Mouse (Mus musculus): ENCODE data around the gene Gpr18. TPM values are rescaled to one million over a fixed set of nuclear protein-coding genes. Genes with fewer than 3 reads are reported as not detected.
A peak's percentile ranks its signal among the peaks of the same experiment; 100 is the strongest.
"Not testable (repeated sequence)": the region's sequence is repeated elsewhere in the genome, so short reads cannot be mapped to it uniquely, and the experiment has no call there.

Gene Gpr18
- polyA plus RNA-seq, 1 experiment from 2014 or later, result 0.42 TPM

- 32% methylated on average over 8 of the region's 8 CpGs for WGBS
- peak overlapping the region; percentile 57 for H3K4me2 ChIP-seq
- no peaks in the 10 kb centered on the region for H3K36me3 ChIP-seq
- peak overlapping the region; percentile 71 for H3K4me3 ChIP-seq (replicated peaks)
- peaks cover 8% of the 10 kb centered on the region; the same call in 1 of the 2 replicates for H3K4me1 ChIP-seq
- H3K27ac ChIP-seq, result peak overlapping the region; percentile 95
- H3K27me3 ChIP-seq (replicated peaks), result no peaks in the 10 kb centered on the region
- H3K9me3 ChIP-seq, result no peaks in the 10 kb centered on the region
- no peak overlapping the region for H3K9ac ChIP-seq
- no peak for ATAC-seq (ENCODE audit: insufficient read depth, low FRiP score, low read depth)
These were observed 37.9 kb downstream of the Gpr18 start for GRCm38 (mm10) chr14:121877640-121878039.

- Histone ChIP-seq H3K9me3 (no peaks in the 10 kb centered on the region), H3K4me3 (replicated peaks) (no peak overlapping the region), H3K27me3 (replicated peaks) (no peaks in the 10 kb centered on the region), H3K36me3 (no peaks in the 10 kb centered on the region), H3K4me2 (no peak overlapping the region), H3K27ac (no peak overlapping the region), H3K9ac (no peak overlapping the region), H3K4me1 (peaks cover 8% of the 10 kb centered on the region; the same call in 1 of the 2 replicates)
- 72% methylated on average over 2 of the region's 2 CpGs for WGBS
- ATAC-seq (ENCODE audit: insufficient read depth, low FRiP score, low read depth), result no peak
These were observed 38.7 kb downstream of the Gpr18 start for GRCm38 (mm10) chr14:121876860-121877259.

DNA sequence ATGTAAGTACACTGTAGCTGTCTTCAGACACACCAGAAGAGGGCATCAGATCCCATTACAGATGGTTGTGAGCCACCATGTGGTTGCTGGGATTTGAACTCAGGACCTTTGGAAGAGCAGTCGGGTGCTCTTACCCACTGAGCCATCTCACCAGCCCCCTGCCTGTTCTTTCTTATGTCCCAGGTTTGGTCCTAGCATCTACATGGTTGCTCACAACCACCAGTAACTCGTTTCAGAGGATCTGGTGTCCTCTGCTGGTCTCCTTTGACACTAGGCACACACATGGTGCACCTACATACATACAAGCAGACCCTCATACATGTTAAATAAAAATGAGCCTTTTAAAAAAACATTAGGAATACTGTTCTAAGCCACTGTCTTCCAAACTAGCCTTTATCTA, 39.4 kb downstream of the Gpr18 start:
- H3K27ac ChIP-seq; H3K9me3 ChIP-seq; ATAC-seq (ENCODE audit: insufficient read depth, low FRiP score, low read depth); H3K4me3 ChIP-seq (replicated peaks); H3K4me2 ChIP-seq; H3K27me3 ChIP-seq (replicated peaks); H3K4me1 ChIP-seq; H3K9ac ChIP-seq; H3K36me3 ChIP-seq: not testable (repeated sequence)
- WGBS, result 76% methylated on average over 2 of the region's 2 CpGs

DNA sequence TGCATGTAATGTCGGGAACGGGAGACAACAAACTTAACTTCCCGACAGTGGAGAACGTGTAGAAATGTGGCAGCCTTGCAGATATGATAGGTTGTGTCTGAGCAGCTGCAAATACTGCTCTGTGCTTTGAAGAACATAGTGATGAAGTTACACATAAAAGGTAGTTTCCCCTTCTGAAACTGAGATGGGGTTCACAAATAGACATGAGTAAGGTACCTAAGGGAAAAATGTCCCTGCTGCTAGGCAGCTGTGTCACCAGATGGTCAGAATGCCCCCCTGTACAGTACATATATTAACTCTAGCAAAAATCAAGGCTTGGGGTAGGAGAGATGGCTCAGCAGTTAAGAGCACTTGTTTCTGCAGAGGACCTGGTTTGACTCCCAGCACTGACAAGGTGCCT, 41.9 kb downstream of the Gpr18 start:
- 81% methylated on average over 4 of the region's 4 CpGs for WGBS
- Histone ChIP-seq H3K4me1 (no peaks in the 10 kb centered on the region), H3K27ac (no peak overlapping the region), H3K9me3 (no peaks in the 10 kb centered on the region), H3K9ac (no peak overlapping the region), H3K36me3 (no peaks in the 10 kb centered on the region), H3K27me3 (replicated peaks) (no peaks in the 10 kb centered on the region), H3K4me3 (replicated peaks) (no peak overlapping the region), H3K4me2 (no peak overlapping the region)
- ATAC-seq (ENCODE audit: insufficient read depth, low FRiP score, low read depth), result no peak

DNA sequence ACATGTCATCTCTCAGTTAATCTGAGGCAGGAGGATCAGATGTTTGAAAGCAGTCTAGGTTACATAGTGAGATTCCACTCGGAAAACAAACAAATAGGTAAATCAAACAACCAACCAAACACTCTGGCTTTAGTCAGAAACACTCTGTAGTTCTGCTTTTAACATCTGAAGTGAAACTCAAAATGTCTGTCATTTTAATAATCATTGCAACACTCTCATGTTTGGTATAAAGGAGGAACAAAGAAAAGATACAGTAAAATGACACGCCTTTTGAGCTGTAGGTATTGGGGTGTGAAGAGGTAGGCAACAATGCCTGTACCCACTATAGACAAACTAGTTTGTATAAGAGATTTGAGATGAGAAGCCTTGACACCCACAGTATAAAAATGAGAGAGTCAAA, 42.4 kb downstream of the Gpr18 start:
- Histone ChIP-seq H3K27me3 (replicated peaks) (no peaks in the 10 kb centered on the region), H3K9ac (no peak overlapping the region), H3K4me1 (no peaks in the 10 kb centered on the region), H3K4me3 (replicated peaks) (no peak overlapping the region), H3K9me3 (no peaks in the 10 kb centered on the region), H3K4me2 (no peak overlapping the region), H3K27ac (no peak overlapping the region), H3K36me3 (no peaks in the 10 kb centered on the region)
- WGBS, result 59% methylated on average over 2 of the region's 2 CpGs
- ATAC-seq (ENCODE audit: insufficient read depth, low FRiP score, low read depth), result no peak

DNA sequence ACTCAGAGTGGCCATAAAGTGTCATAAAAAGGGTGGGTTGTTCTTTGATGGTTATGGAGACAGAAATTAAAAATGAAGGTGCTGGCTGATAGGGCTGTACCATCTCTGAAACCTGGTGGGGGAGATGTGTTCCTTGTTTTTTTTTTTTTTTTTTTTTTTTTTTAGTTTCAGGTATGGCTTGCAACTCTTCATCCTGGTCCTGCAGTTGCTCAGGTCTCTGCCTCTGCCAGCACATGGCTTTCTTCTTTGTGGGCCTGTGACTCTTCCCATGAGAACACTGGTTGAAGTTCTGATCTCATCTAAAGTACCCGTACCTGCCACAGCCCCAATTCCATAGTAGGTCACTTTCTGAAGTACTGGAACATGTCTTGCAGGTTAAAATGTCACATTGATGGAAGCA, 42.8 kb downstream of the Gpr18 start:
- no peak overlapping the region for H3K9ac ChIP-seq
- H3K4me1 ChIP-seq, result no peaks in the 10 kb centered on the region
- no peaks in the 10 kb centered on the region for H3K9me3 ChIP-seq
- ATAC-seq (ENCODE audit: insufficient read depth, low FRiP score, low read depth), result no peak
- H3K4me3 ChIP-seq (replicated peaks), result no peak overlapping the region
- no peaks in the 10 kb centered on the region for H3K27me3 ChIP-seq (replicated peaks)
- no peak overlapping the region for H3K27ac ChIP-seq
- no peaks in the 10 kb centered on the region for H3K36me3 ChIP-seq
- H3K4me2 ChIP-seq, result no peak overlapping the region
- WGBS, result 78% methylated on average over 1 of the region's 1 CpGs

- no peaks in the 10 kb centered on the region for H3K4me1 ChIP-seq
- H3K9me3 ChIP-seq, result no peaks in the 10 kb centered on the region
- H3K36me3 ChIP-seq, result no peaks in the 10 kb centered on the region
- no peak overlapping the region for H3K4me2 ChIP-seq
- 68% methylated on average over 1 of the region's 1 CpGs for WGBS
- H3K9ac ChIP-seq, result no peak overlapping the region
- ATAC-seq (ENCODE audit: insufficient read depth, low FRiP score, low read depth), result no peak
- no peaks in the 10 kb centered on the region for H3K27me3 ChIP-seq (replicated peaks)
- H3K27ac ChIP-seq, result no peak overlapping the region
- H3K4me3 ChIP-seq (replicated peaks), result no peak overlapping the region
These were observed 46.5 kb downstream of the Gpr18 start for GRCm38 (mm10) chr14:121869111-121869510.

DNA sequence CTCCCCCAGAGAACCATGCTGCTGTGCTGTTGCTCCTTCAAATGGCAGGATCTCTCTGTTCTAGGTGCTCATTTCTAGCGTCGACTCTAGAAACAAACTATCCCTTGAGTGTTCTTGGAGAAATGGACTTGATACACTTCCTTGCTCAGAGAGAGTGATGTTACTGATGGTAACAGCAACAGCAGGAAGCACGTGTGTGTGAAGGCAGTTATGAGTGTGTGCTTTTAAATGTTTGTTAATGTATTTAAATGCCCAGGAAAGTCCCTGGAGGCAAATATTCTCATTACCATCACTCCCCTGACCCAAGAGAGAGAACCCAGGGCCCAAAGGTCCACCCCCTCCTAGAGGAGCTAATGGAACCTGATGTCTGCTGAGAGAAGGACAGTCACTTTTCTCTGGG, 49.0 kb downstream of the Gpr18 start:
- Histone ChIP-seq H3K9ac (no peak overlapping the region), H3K4me2 (no peak overlapping the region), H3K9me3 (no peaks in the 10 kb centered on the region), H3K36me3 (no peaks in the 10 kb centered on the region), H3K4me1 (no peaks in the 10 kb centered on the region), H3K4me3 (replicated peaks) (no peak overlapping the region), H3K27me3 (replicated peaks) (no peaks in the 10 kb centered on the region), H3K27ac (no peak overlapping the region)
- no peak for ATAC-seq (ENCODE audit: insufficient read depth, low FRiP score, low read depth)
- 59% methylated on average over 3 of the region's 3 CpGs for WGBS

- H3K4me2 ChIP-seq; H3K9ac ChIP-seq; H3K36me3 ChIP-seq; H3K9me3 ChIP-seq; H3K27me3 ChIP-seq (replicated peaks); H3K4me3 ChIP-seq (replicated peaks); H3K4me1 ChIP-seq; H3K27ac ChIP-seq: not testable (repeated sequence)
- ATAC-seq (ENCODE audit: insufficient read depth, low FRiP score, low read depth), result 0 out of 2 replicates have a peak, but pooled peaks have one; percentile 43
- 7% methylated on average over 2 of the region's 2 CpGs for WGBS
These were observed 50.4 kb downstream of the Gpr18 start for GRCm38 (mm10) chr14:121865162-121865561.

Other genes with a start within 250 kb of the Gpr18 start
- gene Dock9, start 117.9 kb downstream of the Gpr18 start, polyA plus RNA-seq (2015; fragmentation: Nextera tagmentation; extraction: Ambion mirVana), result 14.0 and 14.3 TPM in 2 replicates
- 61.6 and 63.0 TPM in 2 replicates for gene Ubac2, start 37.2 kb downstream of the Gpr18 start, polyA plus RNA-seq (2015; fragmentation: Nextera tagmentation; extraction: Ambion mirVana)
- gene Gpr183, start 49.4 kb upstream of the Gpr18 start, polyA plus RNA-seq (2015; fragmentation: Nextera tagmentation; extraction: Ambion mirVana), result 4.1 and 4.3 TPM in 2 replicates
- not detected in 2 replicates for gene Timm8a2, start 118.9 kb upstream of the Gpr18 start, polyA plus RNA-seq (2015; fragmentation: Nextera tagmentation; extraction: Ambion mirVana)
- gene Tm9sf2, start 191.3 kb upstream of the Gpr18 start, polyA plus RNA-seq (2015; fragmentation: Nextera tagmentation; extraction: Ambion mirVana), result 186 and 206 TPM in 2 replicates

Data from stomach, embryonic 15.5 days (tissue).